Mouse (Mus musculus): Measurements from ENCODE around the gene Nab2. TPM values are rescaled to one million over a fixed set of nuclear protein-coding genes. Genes with fewer than 3 reads are reported as not detected.

The Nab2 gene
- polyA plus RNA-seq, 2 experiments from 2014 or later = 8.9 to 10.8 TPM

GRCm38 (mm10) chr10:127615034-127615374 lies 53.4 kb downstream of the Nab2 start:
- no peak for ATAC-seq

DNA sequence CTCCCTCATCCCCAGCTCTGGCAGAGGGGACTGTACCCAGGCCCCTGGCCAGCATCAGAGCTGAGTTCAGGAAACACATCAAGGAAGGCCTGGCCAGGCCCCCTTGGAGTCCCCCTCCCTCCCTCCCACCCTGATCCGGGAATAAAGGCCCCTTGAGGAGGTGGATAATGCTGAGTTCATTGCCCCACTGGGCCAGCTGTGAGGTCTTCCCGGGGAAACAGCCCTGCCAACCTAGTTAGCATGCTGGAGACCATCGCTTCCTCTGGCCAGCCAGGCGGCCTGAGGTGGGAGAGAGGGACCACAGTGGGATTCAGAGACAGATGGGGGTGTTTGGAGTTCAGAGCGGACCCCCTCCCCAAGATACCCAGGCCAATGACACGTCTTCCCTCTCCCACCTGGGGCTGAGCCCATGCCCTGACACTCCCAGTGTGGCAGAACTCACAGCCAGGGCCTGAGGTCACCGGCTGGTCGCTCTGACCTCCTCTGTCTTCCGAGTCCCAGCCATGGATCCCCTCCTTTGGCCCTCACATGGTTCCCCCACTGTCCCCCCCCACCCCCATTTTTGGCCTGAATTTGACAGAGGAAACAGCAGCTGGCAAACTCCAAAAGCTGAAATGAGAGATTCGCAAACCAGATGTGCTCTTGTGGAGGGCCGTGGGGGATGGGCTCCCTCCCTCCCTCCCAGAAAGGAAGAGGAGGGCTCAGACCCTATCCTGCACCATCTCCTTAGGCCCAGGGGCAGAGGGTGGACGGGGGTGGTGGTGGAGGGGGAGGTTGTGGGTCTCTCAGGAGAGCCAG lies 53.9 kb downstream of the Nab2 start:
- ATAC-seq = no peak

DNA sequence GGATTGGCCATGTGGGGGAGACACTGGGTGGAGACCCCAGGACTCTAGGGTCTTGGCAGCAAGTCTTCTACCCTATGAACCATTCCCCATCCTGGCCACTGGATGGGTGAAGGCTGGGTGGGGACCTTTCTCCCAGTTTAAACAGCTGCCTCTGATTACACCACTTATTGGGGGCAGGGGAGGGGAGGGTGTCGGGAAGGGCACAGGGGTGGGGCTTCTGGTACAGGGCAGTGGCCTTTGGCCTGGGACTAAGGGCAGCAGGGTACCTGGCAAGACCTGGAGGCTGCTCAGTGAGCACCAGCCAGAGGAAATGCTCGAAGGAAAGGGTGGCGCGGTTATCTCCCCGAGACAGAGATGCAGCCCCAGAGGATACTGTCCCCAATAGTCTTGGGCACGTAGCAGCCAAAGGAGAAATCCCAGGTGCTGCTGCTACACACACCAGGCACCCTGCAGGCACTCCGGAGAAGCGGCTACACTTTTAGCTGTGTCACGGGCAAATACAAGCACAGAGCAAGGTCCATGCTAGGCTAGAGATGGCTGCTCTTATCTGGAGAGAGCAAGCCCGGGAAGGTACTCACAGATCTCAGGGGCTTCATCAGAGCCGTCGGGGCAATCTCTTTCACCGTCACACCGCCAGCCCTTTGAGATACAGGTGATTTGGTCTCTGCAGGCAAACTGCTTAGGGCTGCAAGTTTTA lies 56.1 kb downstream of the Nab2 start:
- ATAC-seq = no peak

Other genes starting within 250 kb of the Nab2 start
- 1 to 10 TPM; 1.0 to 1.2 TPM for gene Stac3, start 166.9 kb downstream of the Nab2 start, polyA plus RNA-seq (2017; shearing (Covaris generic))
- not detected for gene Ndufa4l2, start 153.6 kb downstream of the Nab2 start, polyA plus RNA-seq (2017; shearing (Covaris generic))
- gene Shmt2, start 146.1 kb downstream of the Nab2 start, polyA plus RNA-seq (2017; shearing (Covaris generic)) = 10 to 100 TPM; 55.4 to 78.3 TPM
- gene Nxph4, start 134.0 kb downstream of the Nab2 start, polyA plus RNA-seq (2017; shearing (Covaris generic)) = not detected
- under 1 TPM; 0.30 to 0.96 TPM for gene Lrp1, start 47.4 kb downstream of the Nab2 start, polyA plus RNA-seq (2017; shearing (Covaris generic))
- 100 to 1,000 TPM; 173 to 320 TPM for gene Stat6, start 25.6 kb downstream of the Nab2 start, polyA plus RNA-seq (2017; shearing (Covaris generic))
- gene Nemp1, start 1.7 kb downstream of the Nab2 start, polyA plus RNA-seq (2017; shearing (Covaris generic)) = 1 to 10 TPM; 2.5 to 4.0 TPM
- gene Myo1a, start 36.6 kb upstream of the Nab2 start, polyA plus RNA-seq (2017; shearing (Covaris generic)) = not detected
- not detected for gene Tac2, start 55.9 kb upstream of the Nab2 start, polyA plus RNA-seq (2017; shearing (Covaris generic))
- under 1 TPM; 0.57 to 0.81 TPM for gene Zbtb39, start 71.0 kb upstream of the Nab2 start, polyA plus RNA-seq (2017; shearing (Covaris generic))
- under 1 TPM in 1 of 2 experiments, not detected in 1; 0.29 TPM for gene Gpr182, start 83.2 kb upstream of the Nab2 start, polyA plus RNA-seq (2017; shearing (Covaris generic))
- gene Rdh1, start 91.2 kb upstream of the Nab2 start, polyA plus RNA-seq (2017; shearing (Covaris generic)) = under 1 TPM in 1 of 2 experiments, not detected in 1; 0.27 TPM
- gene Rdh16f1, start 91.2 kb upstream of the Nab2 start, polyA plus RNA-seq (2017; shearing (Covaris generic)) = under 1 TPM in 1 of 2 experiments, not detected in 1; 0.40 TPM
- gene Rdh9, start 107.8 kb upstream of the Nab2 start, polyA plus RNA-seq (2017; shearing (Covaris generic)) = 1 to 10 TPM in 1 of 2 experiments, not detected in 1; 1.5 TPM
- not detected for gene Rdh16, start 132.6 kb upstream of the Nab2 start, polyA plus RNA-seq (2017; shearing (Covaris generic))
- not detected for gene Rdh19, start 181.4 kb upstream of the Nab2 start, polyA plus RNA-seq (2017; shearing (Covaris generic))
- gene Rdh16f2, start 197.9 kb upstream of the Nab2 start, polyA plus RNA-seq (2017; shearing (Covaris generic)) = not detected
- gene Rdh7, start 220.2 kb upstream of the Nab2 start, polyA plus RNA-seq (2017; shearing (Covaris generic)) = not detected
- gene Sdr9c7, start 229.9 kb upstream of the Nab2 start, polyA plus RNA-seq (2017; shearing (Covaris generic)) = not detected